Mouse (Mus musculus): ENCODE measurements at regions not wholly inside any gene's neighbourhood (a gene's known extent, or its start where the extent isn't known, plus 50 kb on each side); places are given as distances from the start of the nearest gene placed in this dataset.

- TF ChIP-seq CTCF (conservative IDR thresholded peaks at IDR 0.05; ENCODE audit: insufficient read depth, insufficient read length, low read depth, low read length) (no peak), POLR2A (IDR thresholded peaks at IDR 0.05; ENCODE audit: low read depth, low read length) (no peak)
Measured at GRCm38 (mm10) chr12:109394396-109394795, 58.2 kb upstream of the Dlk1 start.

Data from kidney, adult 2 months (tissue).